Mouse (Mus musculus) CH12.LX (cell line): ENCODE measurements at regions not wholly inside any gene's neighbourhood (a gene's known extent, or its start where the extent isn't known, plus 50 kb on each side); places are given as distances from the start of the nearest gene placed in this dataset.

Experiments used
- DNase-seq: peaks from one replicate; pipeline ENCODE4 v3.0.0-alpha.2; 2013; ENCODE audit errors: extremely low read depth
- H3K27ac ChIP-seq: 2 replicates; pipeline ENCODE4 v1.5.1; 2012; ENCODE audit warnings: low read depth, mild to moderate bottlenecking, control low read depth, moderate library complexity; ENCODE audit not compliant: insufficient read depth
- H3K27me3 ChIP-seq: replicated peaks from 2 replicates; pipeline ENCODE3; 2012; ENCODE audit warnings: inconsistent platforms
- H3K36me3 ChIP-seq, 2 experiments: replicated peaks in 1 of 2; 2 replicates each; pipeline versions ENCODE3 to v1.6.1; 2012; ENCODE audit warnings: inconsistent platforms in 1 of 2, low read length in 1 of 2, mild to moderate bottlenecking in 1 of 2, mixed read lengths in 1 of 2, moderate library complexity in 1 of 2; ENCODE audit not compliant: control insufficient read depth in 1 of 2, insufficient read depth in 1 of 2
- H3K4me1 ChIP-seq, 2 experiments: 2 replicates each; pipeline ENCODE4 v1.6.1; 2012; ENCODE audit warnings: inconsistent platforms in 1 of 2, moderate library complexity in 1 of 2; ENCODE audit not compliant: insufficient read depth in 2 of 2, control insufficient read depth in 1 of 2
- H3K4me2 ChIP-seq: 2 replicates; pipeline ENCODE4 v1.6.1; 2012; ENCODE audit warnings: low read depth, mild to moderate bottlenecking, control low read depth; ENCODE audit not compliant: poor library complexity, insufficient read depth, severe bottlenecking
- H3K4me3 ChIP-seq, 3 experiments: fragments of 150-350 bp in 1 of 3; sonication (generic) in 1 of 3; replicated peaks in 1 of 3; 2 replicates each; pipeline versions ENCODE3 to v1.5.1; 2011 to 2012; ENCODE audit warnings: low read depth in 2 of 3, low read length in 2 of 3, mild to moderate bottlenecking in 2 of 3, moderate library complexity in 2 of 3, control low read depth in 1 of 3, improper control_type of control experiment in 1 of 3, inconsistent platforms in 1 of 3, mixed read lengths in 1 of 3; ENCODE audit not compliant: poor library complexity in 1 of 3
- H3K79me2 ChIP-seq: replicated peaks from 2 replicates; pipeline ENCODE4 v1.6.1; 2012; ENCODE audit warnings: mild to moderate bottlenecking, moderate library complexity; ENCODE audit not compliant: control insufficient read depth, poor library complexity, insufficient read depth, severe bottlenecking; ENCODE audit errors: extremely low read depth
- H3K9ac ChIP-seq: 2 replicates; pipeline ENCODE4 v1.6.1; 2012; ENCODE audit warnings: low read depth, mild to moderate bottlenecking, control low read depth, moderate library complexity; ENCODE audit not compliant: insufficient read depth
- H3K9me3 ChIP-seq: replicated peaks from 2 replicates; pipeline ENCODE3; 2012; ENCODE audit warnings: low read length, inconsistent platforms, mixed read lengths
- BHLHE40 ChIP-seq: IDR thresholded peaks from 2 replicates; pipeline ENCODE4 v1.6.1; 2011; ENCODE audit warnings: mild to moderate bottlenecking, low read depth, low read length, improper control_type of control experiment
- CTCF ChIP-seq, 2 experiments: IDR thresholded peaks in 1 of 2; conservative IDR thresholded peaks in 1 of 2; 2 replicates each; pipeline ENCODE4 v1.5.1; 2011 to 2012; ENCODE audit warnings: low read depth in 2 of 2, low read length in 2 of 2, improper control_type of control experiment in 1 of 2, inconsistent platforms in 1 of 2, mild to moderate bottlenecking in 1 of 2, moderate library complexity in 1 of 2
- ELF1 ChIP-seq: IDR thresholded peaks from 2 replicates; pipeline ENCODE4 v1.6.1; 2014; ENCODE audit warnings: low read depth, mild to moderate bottlenecking, inconsistent platforms, low read length, improper control_type of control experiment
- EP300 ChIP-seq: IDR thresholded peaks from 2 replicates; pipeline ENCODE4 v1.6.1; 2011; ENCODE audit warnings: low read length, improper control_type of control experiment
- GABPA ChIP-seq: IDR thresholded peaks from 2 replicates; pipeline ENCODE4 v1.6.1; 2012; ENCODE audit warnings: low read depth, low read length, improper control_type of control experiment, inconsistent platforms; ENCODE audit not compliant: insufficient replicate concordance
- JUN ChIP-seq: IDR thresholded peaks from 2 replicates; pipeline ENCODE4 v1.6.1; 2011; ENCODE audit warnings: low read depth, mild to moderate bottlenecking, low read length, improper control_type of control experiment, moderate library complexity; ENCODE audit not compliant: insufficient read depth
- JUND ChIP-seq: conservative IDR thresholded peaks from 2 replicates; pipeline ENCODE4 v1.6.1; 2011; ENCODE audit warnings: low read depth, low read length, improper control_type of control experiment
- MAX ChIP-seq: IDR thresholded peaks from 2 replicates; pipeline ENCODE4 v1.6.1; 2011; ENCODE audit warnings: low read length, improper control_type of control experiment
- MAZ ChIP-seq: IDR thresholded peaks from 2 replicates; pipeline ENCODE4 v1.6.1; 2012; ENCODE audit warnings: low read depth, mild to moderate bottlenecking, inconsistent platforms, low read length, improper control_type of control experiment, moderate library complexity
- MYC ChIP-seq: IDR thresholded peaks from 2 replicates; pipeline ENCODE4 v1.6.1; 2011; ENCODE audit warnings: low read depth, mild to moderate bottlenecking, improper control_type of control experiment, low read length
- NELFE ChIP-seq: IDR thresholded peaks from 2 replicates; pipeline ENCODE4 v1.6.1; 2011; ENCODE audit warnings: low read depth, low read length, improper control_type of control experiment
- NRF1 ChIP-seq: IDR thresholded peaks from 2 replicates; pipeline ENCODE4 v1.6.1; 2014; ENCODE audit warnings: low read depth, mild to moderate bottlenecking, inconsistent platforms, low read length, improper control_type of control experiment, moderate library complexity
- PAX5 ChIP-seq: IDR thresholded peaks from 2 replicates; pipeline ENCODE4 v1.6.1; 2012; ENCODE audit warnings: low read length, inconsistent platforms, mixed read lengths
- POLR2AphosphoS2 ChIP-seq: IDR thresholded peaks from 2 replicates; pipeline ENCODE4 v1.6.1; 2011; ENCODE audit warnings: low read depth, low read length, improper control_type of control experiment
- RAD21 ChIP-seq: IDR thresholded peaks from 2 replicates; pipeline ENCODE4 v1.6.1; 2011; ENCODE audit warnings: low read depth, mild to moderate bottlenecking, low read length, improper control_type of control experiment, moderate library complexity
- RCOR1 ChIP-seq: conservative IDR thresholded peaks from 2 replicates; pipeline ENCODE4 v1.6.1; 2012; ENCODE audit warnings: low read depth, mild to moderate bottlenecking, inconsistent platforms, low read length, improper control_type of control experiment
- SMC3 ChIP-seq: IDR thresholded peaks from 2 replicates; pipeline ENCODE4 v1.6.1; 2011; ENCODE audit warnings: low read depth, low read length, improper control_type of control experiment
- TCF12 ChIP-seq: IDR thresholded peaks from 2 replicates; pipeline ENCODE4 v1.6.1; 2014; ENCODE audit warnings: low read depth, mild to moderate bottlenecking, inconsistent platforms, low read length, improper control_type of control experiment
- UBTF ChIP-seq: IDR thresholded peaks from 2 replicates; pipeline ENCODE4 v1.6.1; 2012; ENCODE audit warnings: low read depth, mild to moderate bottlenecking, inconsistent platforms, low read length, improper control_type of control experiment, moderate library complexity
- dilution Hi-C: fragments of 300-500 bp; cut with MboI; formaldehyde crosslinking; loops from 2 replicates; pipeline ENCODE4 v1.14.3; 2020; ENCODE audit warnings: low sequenced_read_pairs; ENCODE audit not compliant: extremely low pct_unique_long_range_greater_than_20kb, extremely low pct_ligation_motif_present
- in situ Hi-C: fragments of 300-500 bp; cut with MboI; formaldehyde crosslinking; loops from 3 replicates; pipeline ENCODE4 v1.14.3; 2019; ENCODE audit warnings: low sequenced_read_pairs, low pct_ligation_motif_present, low pct_unique_long_range_greater_than_20kb, mixed read lengths

- TF ChIP-seq JUND = no peak
- no peak for TF ChIP-seq NELFE
- TF ChIP-seq NRF1 = no peak
- TF ChIP-seq MAZ = no peak
- no peak for TF ChIP-seq RCOR1
- no peak for TF ChIP-seq SMC3
- no peak overlapping the region for H3K4me2 ChIP-seq
- H3K27me3 ChIP-seq = no peaks in the 10 kb centered on the region
- no peaks in the 10 kb centered on the region for H3K79me2 ChIP-seq
- no peak overlapping the region for H3K4me3 ChIP-seq
- H3K9ac ChIP-seq = no peak overlapping the region
- H3K4me1 ChIP-seq = no peaks in the 10 kb centered on the region
- H3K36me3 ChIP-seq = no peaks in the 10 kb centered on the region
- no peak overlapping the region for H3K27ac ChIP-seq
- dilution Hi-C loops = no loop called here
- peaks cover 37% of the 10 kb centered on the region for H3K9me3 ChIP-seq
- no peak for DNase-seq
- in situ Hi-C loops = no loop called here
Observed at GRCm38 (mm10) chr10:92082111-92082510, 640.1 kb downstream of the Nedd1 start.

DNA sequence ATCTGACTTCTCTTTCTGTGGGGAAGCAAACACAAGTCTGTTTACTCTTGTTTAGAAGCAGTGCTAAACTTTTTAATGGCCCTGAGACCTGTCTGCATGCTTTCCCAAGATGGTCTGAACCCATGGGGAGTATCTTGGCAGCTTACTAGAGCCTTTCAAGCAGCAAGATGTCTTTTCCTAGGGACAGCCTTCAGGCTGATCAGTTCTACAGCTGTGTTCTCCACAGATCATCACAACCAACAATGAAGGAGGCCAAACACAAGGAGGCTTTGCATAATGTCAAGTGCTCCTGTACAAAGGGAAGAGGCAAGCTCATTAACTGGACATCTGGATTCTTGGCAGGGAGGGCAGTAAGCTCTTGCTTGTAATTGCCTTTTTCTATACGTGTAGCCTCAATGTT lies 641.0 kb downstream of the Nedd1 start:
- Histone ChIP-seq H3K4me3 (no peak overlapping the region), H3K27ac (no peak overlapping the region), H3K79me2 (no peaks in the 10 kb centered on the region), H3K4me1 (no peaks in the 10 kb centered on the region), H3K36me3 (no peaks in the 10 kb centered on the region), H3K9ac (no peak overlapping the region), H3K27me3 (no peaks in the 10 kb centered on the region), H3K9me3 (peaks cover 40% of the 10 kb centered on the region), H3K4me2 (no peak overlapping the region)
- no peak for TF ChIP-seq POLR2AphosphoS2
- TF ChIP-seq RAD21 = no peak
- no peak for TF ChIP-seq ELF1
- TF ChIP-seq TCF12 = no peak
- no peak for TF ChIP-seq MAZ
- no peak for TF ChIP-seq EP300
- TF ChIP-seq RCOR1 = no peak
- no peak for TF ChIP-seq JUN
- no peak for TF ChIP-seq NRF1
- no peak for TF ChIP-seq JUND
- no peak for TF ChIP-seq MYC
- TF ChIP-seq BHLHE40 = no peak
- no peak for TF ChIP-seq GABPA
- TF ChIP-seq UBTF = no peak
- TF ChIP-seq CTCF (conservative IDR thresholded peaks at IDR 0.05 in 1 of 2, IDR thresholded peaks at IDR 0.05 in 1 of 2; ENCODE audit: low read depth in 2 of 2, low read length in 2 of 2) = no peak
- TF ChIP-seq PAX5 = no peak
- TF ChIP-seq SMC3 = no peak
- no peak for TF ChIP-seq MAX
- in situ Hi-C loops (no loop called here), dilution Hi-C loops (no loop called here)
- DNase-seq = no peak
